ENCODE assay signal across 9 mouse cellular contexts in genomic region chr11:52297352-52297751, GRCm38 (mm10). TPM values are rescaled to one million over a fixed set of nuclear protein-coding genes. Genes with fewer than 3 reads are reported as not detected.
DNase-seq lines count a peak whose midpoint lies in the region; ATAC-seq lines count a peak whose summit lies in the region.
"Had no signal": no experiment of that assay in that cellular context is flagged by ENCODE, and none has a peak within 500 bp of the region (broad histone marks: within the 10 kb centered on the region; RNA-seq: fewer than 3 reads in every experiment).

No protein-coding gene starts in this region.

- H3K27me3 ChIP-seq in lung, embryonic 15.5 days = no peaks in the 10 kb centered on the region
- H3K27me3 ChIP-seq: hindbrain, embryonic 15.5 days had no signal

- ATAC-seq in erythroid progenitor cell, adult 5-6 weeks (replicated peaks; ENCODE audit: low FRiP score, poor library complexity, severe bottlenecking) = peak; percentile 70
- ATAC-seq in lung, embryonic 15.5 days (ENCODE audit: borderline replicate concordance, extremely low read depth, low FRiP score, low TSS enrichment) = peak; percentile 78; the same call in 1 of the 2 replicates

- peak; percentile 69 for DNase-seq in ES-CJ7 (ENCODE audit: low read depth, low spot score)
- DNase-seq in brain, adult 2 months (ENCODE audit: low read depth, low spot score) = peak; percentile 73
- DNase-seq in heart, postnatal 10 days = peak; percentile 79 to 87
- DNase-seq in layer of hippocampus, adult 18-20 months (ENCODE audit: low spot score in 2 of 2) = peak; percentile 51 to 86
- peak; percentile 79 to 87 for DNase-seq in right cerebral cortex, adult 2 months (ENCODE audit: low spot score in 2 of 2)
- peak; percentile 81 for DNase-seq in urinary bladder, postnatal 25 days (ENCODE audit: low spot score)

- intact Hi-C loops in heart, postnatal 10 days (cut with DNase I) = loop anchor here (1.0 to 5.0 kb wide), 3 partner anchors 15 to 45 kb away; partner anchors contain the start of gene Tcf7

- WGBS in lung, embryonic 15.5 days = 11% methylated on average over 9 of the region's 9 CpGs

- H3K4me3 ChIP-seq in lung, embryonic 15.5 days = no peak overlapping the region
- H3K4me3 ChIP-seq: hindbrain, embryonic 15.5 days had no signal

- no peak overlapping the region for H3K9ac ChIP-seq in lung, embryonic 15.5 days
- H3K9ac ChIP-seq: hindbrain, embryonic 15.5 days had no signal

- no peaks in the 10 kb centered on the region for H3K4me1 ChIP-seq in lung, embryonic 15.5 days
- H3K4me1 ChIP-seq: hindbrain, embryonic 15.5 days had no signal

- no peaks in the 10 kb centered on the region for H3K9me3 ChIP-seq in lung, embryonic 15.5 days
- H3K9me3 ChIP-seq: hindbrain, embryonic 15.5 days had no signal

- no peak overlapping the region for H3K27ac ChIP-seq in lung, embryonic 15.5 days
- H3K27ac ChIP-seq: hindbrain, embryonic 15.5 days had no signal

- no peak overlapping the region for H3K4me2 ChIP-seq in lung, embryonic 15.5 days
- H3K4me2 ChIP-seq: hindbrain, embryonic 15.5 days had no signal

- no peaks in the 10 kb centered on the region for H3K36me3 ChIP-seq in lung, embryonic 15.5 days
- H3K36me3 ChIP-seq: hindbrain, embryonic 15.5 days had no signal

RNA-seq across cellular contexts. Expression of gene Tcf7, which starts 14.5 kb away (rescaled TPM):
- 16.2 and 22.6 TPM in 2 replicates for total RNA-seq in erythroid progenitor cell, adult 5-6 weeks (2015; ENCODE audit: low replicate concordance)
- total RNA-seq in erythroid progenitor cell, adult 5-6 weeks (2017; ENCODE audit: low replicate concordance) = 1.4 and 3.3 TPM in 2 replicates
- 1 to 10 TPM; 3.3 to 6.2 TPM for total RNA-seq in heart, postnatal 10 days (2021)
- total RNA-seq in layer of hippocampus, adult 18-20 months (2021) = 1 to 10 TPM; 2.6 to 3.1 TPM
- polyA plus RNA-seq in lung, embryonic 15.5 days (2015; fragmentation: Nextera tagmentation; extraction: Ambion mirVana) = 41.4 and 52.6 TPM in 2 replicates
